Mouse (Mus musculus): Measurements from ENCODE around the gene Lima1. TPM values are rescaled to one million over a fixed set of nuclear protein-coding genes. Genes with fewer than 3 reads are reported as not detected.
"Not testable (repeated sequence)": the region's sequence is repeated elsewhere in the genome, so short reads cannot be mapped to it uniquely, and the experiment has no call there.

Gene Lima1
- 41.1 and 42.8 TPM in 2 replicates for polyA plus RNA-seq (2014; fragmentation: Nextera tagmentation; extraction: Ambion mirVana)

DNA sequence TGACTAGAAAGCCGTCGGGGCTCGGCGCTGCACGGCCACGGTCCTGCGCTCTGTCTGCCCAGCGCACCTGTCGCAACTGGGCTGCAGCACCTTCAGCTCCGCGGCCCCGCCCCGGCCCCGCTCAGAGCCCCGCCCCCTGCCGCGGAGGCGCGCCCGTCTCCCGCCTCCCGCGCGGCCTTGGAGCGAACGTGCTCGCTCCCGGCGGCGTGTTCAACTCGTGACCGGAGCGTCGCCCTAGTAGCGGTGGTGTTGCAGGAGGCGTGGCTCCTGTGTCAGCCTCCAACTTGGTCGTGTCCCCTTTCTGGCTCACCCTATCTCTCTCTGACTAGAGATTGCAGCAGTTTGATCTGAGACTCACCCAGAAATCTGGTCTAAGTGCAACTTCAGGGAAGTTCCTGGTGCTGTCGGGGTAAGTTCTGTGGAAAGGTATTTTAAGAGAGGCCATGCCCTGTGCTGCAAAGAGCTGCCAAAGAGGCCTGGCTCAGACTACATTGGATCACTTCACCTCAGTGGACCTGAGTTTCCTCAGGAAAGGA, at the start of gene Lima1:
TSS of gene Lima1 (minus strand) at position 123 of the 536 bp plus-strand sequence.
- 0% methylated on average over 38 of the region's 38 CpGs for WGBS

GRCm38 (mm10) chr15:99919601-99920158, 44.4 kb upstream of the Lima1 start:
- 74% methylated on average over 15 of the region's 15 CpGs for WGBS
- Histone ChIP-seq H3K9me3 (ENCODE audit: low read depth, low read length) (no peaks in the 10 kb centered on the region), H3K9ac (no peak overlapping the region), H3K36me3 (ENCODE audit: insufficient read depth) (no peaks in the 10 kb centered on the region), H3K4me2 (no peak overlapping the region), H3K4me3 (ENCODE audit: low read depth, low read length) (no peak overlapping the region), H3K4me1 (ENCODE audit: insufficient read depth) (no peaks in the 10 kb centered on the region), H3K27me3 (ENCODE audit: insufficient read depth, low read length) (no peaks in the 10 kb centered on the region), H3K27ac (ENCODE audit: low read depth) (no peak overlapping the region)
- ATAC-seq (ENCODE audit: insufficient read depth) = no peak
- DNase-seq = no peak
- TF ChIP-seq CTCF (IDR thresholded peaks at IDR 0.05; ENCODE audit: low read depth) = no peak

More for the DNA sequence above, at the start of gene Lima1:
- TF ChIP-seq CTCF (IDR thresholded peaks at IDR 0.05; ENCODE audit: low read depth) = no peak
- H3K27me3 ChIP-seq (ENCODE audit: insufficient read depth, low read length) = no peaks in the 10 kb centered on the region
- ATAC-seq (ENCODE audit: insufficient read depth) = peak; percentile 95
- H3K4me1 ChIP-seq (ENCODE audit: insufficient read depth) = no peaks in the 10 kb centered on the region
- peak within 1 kb of the TSS; percentile 71 for H3K4me3 ChIP-seq (ENCODE audit: low read depth, low read length)
- peak within 1 kb of the TSS; percentile 97 for H3K4me2 ChIP-seq
- peak within 1 kb of the TSS; percentile 50; the same call in 1 of the 2 replicates for H3K27ac ChIP-seq (ENCODE audit: low read depth)
- DNase-seq = peak; percentile 94
- H3K36me3 ChIP-seq (ENCODE audit: insufficient read depth) = no peaks in the 10 kb centered on the region
- H3K9me3 ChIP-seq (ENCODE audit: low read depth, low read length) = no peaks in the 10 kb centered on the region
- peak within 1 kb of the TSS; percentile 57 for H3K9ac ChIP-seq

- no peaks in the 10 kb centered on the region for H3K9me3 ChIP-seq (ENCODE audit: low read depth, low read length)
- no peak overlapping the region for H3K4me2 ChIP-seq
- H3K27ac ChIP-seq (ENCODE audit: low read depth) = no peak overlapping the region
- no peak for ATAC-seq (ENCODE audit: insufficient read depth)
- WGBS = 64% methylated on average over 3 of the region's 3 CpGs
- no peaks in the 10 kb centered on the region for H3K4me1 ChIP-seq (ENCODE audit: insufficient read depth)
- no peaks in the 10 kb centered on the region for H3K27me3 ChIP-seq (ENCODE audit: insufficient read depth, low read length)
- no peak overlapping the region for H3K9ac ChIP-seq
- DNase-seq = no peak
- no peak for TF ChIP-seq CTCF (IDR thresholded peaks at IDR 0.05; ENCODE audit: low read depth)
- H3K4me3 ChIP-seq (ENCODE audit: low read depth, low read length) = no peak overlapping the region
- H3K36me3 ChIP-seq (ENCODE audit: insufficient read depth) = no peaks in the 10 kb centered on the region
Measured at GRCm38 (mm10) chr15:99917264-99917663, 42.0 kb upstream of the Lima1 start.

DNA sequence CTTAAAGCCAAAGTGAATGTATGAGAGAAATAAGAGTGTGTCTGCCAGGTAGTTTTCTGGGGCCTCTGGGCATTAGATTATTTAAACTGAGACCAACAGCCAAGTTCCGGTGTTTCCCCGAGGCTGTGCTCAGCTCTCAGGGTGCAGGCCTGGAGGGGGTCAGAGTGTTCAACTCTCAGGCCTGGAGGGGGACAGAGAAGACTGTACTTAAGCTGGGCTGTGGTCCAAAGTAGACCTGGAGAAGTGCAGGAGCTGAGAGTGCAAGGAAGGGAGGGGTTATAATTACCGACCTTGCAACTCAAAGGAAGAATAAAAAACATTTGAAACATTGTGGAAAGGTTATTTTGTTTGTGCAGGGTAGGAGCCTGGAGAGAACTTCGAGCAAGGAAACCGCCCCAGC, 39.4 kb upstream of the Lima1 start:
- no peak overlapping the region for H3K9ac ChIP-seq
- ATAC-seq (ENCODE audit: insufficient read depth) (no peak), DNase-seq (no peak)
- no peak overlapping the region for H3K4me2 ChIP-seq
- H3K27me3 ChIP-seq (ENCODE audit: insufficient read depth, low read length) = no peaks in the 10 kb centered on the region
- no peak overlapping the region for H3K27ac ChIP-seq (ENCODE audit: low read depth)
- H3K9me3 ChIP-seq (ENCODE audit: low read depth, low read length) = no peaks in the 10 kb centered on the region
- 71% methylated on average over 5 of the region's 5 CpGs for WGBS
- H3K36me3 ChIP-seq (ENCODE audit: insufficient read depth) = no peaks in the 10 kb centered on the region
- no peak overlapping the region for H3K4me3 ChIP-seq (ENCODE audit: low read depth, low read length)
- H3K4me1 ChIP-seq (ENCODE audit: insufficient read depth) = no peaks in the 10 kb centered on the region
- no peak for TF ChIP-seq CTCF (IDR thresholded peaks at IDR 0.05; ENCODE audit: low read depth)

DNA sequence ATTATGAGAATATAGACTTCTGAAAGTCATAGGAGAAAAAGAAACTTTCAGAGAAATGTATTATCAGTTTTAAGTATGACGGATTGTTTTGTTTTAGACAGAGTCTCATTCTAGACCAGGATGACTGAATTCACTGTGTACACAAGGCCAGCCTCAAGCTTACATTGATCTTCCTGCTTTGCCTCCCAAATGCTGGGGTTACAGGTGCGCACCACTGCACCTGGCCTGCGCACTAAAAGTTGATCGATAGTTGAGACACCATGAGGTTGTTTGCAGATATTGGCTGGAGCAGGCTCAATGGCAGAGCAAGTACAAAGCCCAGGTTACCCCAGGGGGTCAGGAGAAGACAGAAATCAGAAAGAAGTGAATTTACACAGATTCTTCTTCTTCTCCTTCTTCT, 36.5 kb upstream of the Lima1 start:
- Histone ChIP-seq H3K9ac (no peak overlapping the region), H3K27ac (ENCODE audit: low read depth) (no peak overlapping the region), H3K27me3 (ENCODE audit: insufficient read depth, low read length) (no peaks in the 10 kb centered on the region), H3K4me3 (ENCODE audit: low read depth, low read length) (no peak overlapping the region), H3K4me2 (no peak overlapping the region), H3K9me3 (ENCODE audit: low read depth, low read length) (no peaks in the 10 kb centered on the region), H3K36me3 (ENCODE audit: insufficient read depth) (no peaks in the 10 kb centered on the region), H3K4me1 (ENCODE audit: insufficient read depth) (no peaks in the 10 kb centered on the region)
- DNase-seq (no peak), ATAC-seq (ENCODE audit: insufficient read depth) (no peak)
- no peak for TF ChIP-seq CTCF (IDR thresholded peaks at IDR 0.05; ENCODE audit: low read depth)
- 86% methylated on average over 4 of the region's 4 CpGs for WGBS

DNA sequence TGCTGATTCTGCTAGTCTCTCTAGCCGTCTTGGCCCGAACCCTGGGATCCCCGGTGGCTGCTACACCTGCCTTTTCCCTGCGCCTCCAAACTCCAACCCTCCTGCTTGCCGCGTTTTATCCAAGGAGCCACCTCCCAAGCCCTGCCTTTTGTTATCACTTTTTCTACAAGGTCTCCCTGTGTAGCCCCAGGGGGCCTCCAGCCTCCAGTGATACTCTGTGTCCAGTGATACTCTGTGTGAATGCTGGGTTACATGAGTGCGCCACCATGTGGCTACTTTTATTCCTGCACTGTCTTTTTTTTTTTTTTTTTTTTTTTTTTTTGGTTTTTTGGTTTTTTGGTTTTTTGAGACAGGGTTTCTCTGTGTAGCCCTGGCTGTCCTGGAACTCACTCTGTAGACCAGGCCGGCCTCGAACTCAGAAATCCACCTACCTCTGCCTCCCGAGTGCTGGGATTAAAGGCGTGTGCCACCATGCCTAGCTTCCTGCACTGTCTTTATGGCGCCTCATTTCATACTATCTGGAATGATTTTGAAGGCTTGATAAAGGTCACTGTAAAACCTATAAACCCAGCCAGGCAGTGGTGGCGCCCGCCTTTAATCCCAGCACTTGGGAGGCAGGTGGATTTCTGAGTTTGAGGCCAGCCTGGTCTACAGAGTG, 34.2 kb upstream of the Lima1 start:
- WGBS = 37% methylated on average over 14 of the region's 14 CpGs
- not testable (repeated sequence) for H3K27ac ChIP-seq (ENCODE audit: low read depth); ATAC-seq (ENCODE audit: insufficient read depth); H3K27me3 ChIP-seq (ENCODE audit: insufficient read depth, low read length); H3K36me3 ChIP-seq (ENCODE audit: insufficient read depth); H3K4me2 ChIP-seq; H3K9ac ChIP-seq; H3K9me3 ChIP-seq (ENCODE audit: low read depth, low read length); H3K4me3 ChIP-seq (ENCODE audit: low read depth, low read length); H3K4me1 ChIP-seq (ENCODE audit: insufficient read depth)
- peak; percentile 69 for TF ChIP-seq CTCF (IDR thresholded peaks at IDR 0.05; ENCODE audit: low read depth)
- DNase-seq = peak; percentile 59

GRCm38 (mm10) chr15:99907514-99907913, 32.3 kb upstream of the Lima1 start:
- DNase-seq (no peak), ATAC-seq (ENCODE audit: insufficient read depth) (no peak)
- no peak for TF ChIP-seq CTCF (IDR thresholded peaks at IDR 0.05; ENCODE audit: low read depth)
- Histone ChIP-seq H3K36me3 (ENCODE audit: insufficient read depth) (no peaks in the 10 kb centered on the region), H3K4me3 (ENCODE audit: low read depth, low read length) (no peak overlapping the region), H3K27me3 (ENCODE audit: insufficient read depth, low read length) (no peaks in the 10 kb centered on the region), H3K4me1 (ENCODE audit: insufficient read depth) (no peaks in the 10 kb centered on the region), H3K4me2 (no peak overlapping the region), H3K9me3 (ENCODE audit: low read depth, low read length) (no peaks in the 10 kb centered on the region), H3K9ac (no peak overlapping the region), H3K27ac (ENCODE audit: low read depth) (no peak overlapping the region)
- WGBS = 65% methylated on average over 1 of the region's 1 CpGs
